ENCODE assay signal across 9 mouse cellular contexts in the genomic region with DNA sequence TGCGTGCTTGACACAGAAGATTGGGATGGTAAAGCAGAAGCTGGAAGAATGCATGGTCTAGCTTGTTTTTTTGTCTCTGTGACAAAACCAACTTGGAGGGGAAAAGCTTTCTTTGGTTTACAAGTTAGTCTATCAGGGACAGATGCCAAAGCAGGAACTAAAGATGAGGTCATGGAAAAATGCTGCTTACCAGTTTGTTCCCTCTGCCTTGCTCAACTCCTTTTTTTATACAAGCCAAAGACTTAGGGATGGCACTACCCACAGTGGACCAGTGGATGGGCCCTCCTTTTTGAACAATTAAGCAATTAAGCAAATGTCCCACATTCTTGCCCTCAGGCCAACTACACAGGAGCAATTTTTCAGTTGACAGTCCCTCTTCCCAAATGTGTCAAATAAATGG. TPM values are rescaled to one million over a fixed set of nuclear protein-coding genes. Genes with fewer than 3 reads are reported as not detected.
"Had no signal": no experiment of that assay in that cellular context is flagged by ENCODE, and none has a peak within 500 bp of the region (broad histone marks: within the 10 kb centered on the region; RNA-seq: fewer than 3 reads in every experiment).

No protein-coding gene starts in this region.

- DNase-seq: kidney, adult 8-10 months; layer of hippocampus, adult 9-11 months; layer of hippocampus, postnatal 36 days; liver; liver, embryonic 13.5 days; liver, postnatal 0 days; thymus, postnatal 14 days had no signal

- ATAC-seq: liver, postnatal 0 days; midbrain, embryonic 16.5 days had no signal

RNA-seq across cellular contexts. Expression of a gene that starts 42.8 kb away (rescaled TPM):
- total RNA-seq: megakaryocyte-erythroid progenitor cell, adult 5-6 weeks had no signal
